In genomic region chr16:92538356-92538755, GRCm38 (mm10) we compare ENCODE assay signal across 26 mouse cellular contexts. TPM values are rescaled to one million over a fixed set of nuclear protein-coding genes. Genes with fewer than 3 reads are reported as not detected.
"Had no signal": no experiment of that assay in that cellular context is flagged by ENCODE, and none has a peak within 500 bp of the region (broad histone marks: within the 10 kb centered on the region; RNA-seq: fewer than 3 reads in every experiment).

No protein-coding gene starts in this region.

- H3K9ac ChIP-seq: heart, embryonic 12.5 days; hindbrain, embryonic 12.5 days; hindbrain, embryonic 14.5 days; intestine, embryonic 15.5 days; kidney, embryonic 15.5 days; limb, embryonic 12.5 days had no signal

- DNase-seq: gastrocnemius, adult 2 months; gastrocnemius, postnatal 10 days; gastrocnemius, postnatal 25 days; heart, adult 18-20 months; heart, postnatal 10 days; heart, postnatal 4 days; kidney, adult 18-20 months; kidney, adult 9 months; kidney, postnatal 10 days; kidney, postnatal 25 days; kidney, postnatal 4 days; liver had no signal

- H3K36me3 ChIP-seq: heart, embryonic 10.5 days; heart, embryonic 12.5 days; hindbrain, embryonic 10.5 days; hindbrain, embryonic 12.5 days; intestine, embryonic 15.5 days; kidney, embryonic 15.5 days; limb, embryonic 10.5 days; limb, embryonic 12.5 days had no signal

- H3K27me3 ChIP-seq: hindbrain, embryonic 12.5 days; intestine, embryonic 15.5 days; kidney, embryonic 15.5 days; limb, embryonic 12.5 days had no signal

- H3K9me3 ChIP-seq: heart, embryonic 10.5 days; heart, embryonic 12.5 days; hindbrain, embryonic 10.5 days; hindbrain, embryonic 12.5 days; intestine, embryonic 15.5 days; kidney, embryonic 15.5 days; limb, embryonic 10.5 days; limb, embryonic 12.5 days had no signal

- H3K4me3 ChIP-seq: gastrocnemius, adult 2 months; heart, embryonic 10.5 days; heart, embryonic 12.5 days; hindbrain, embryonic 10.5 days; hindbrain, embryonic 12.5 days; intestine, embryonic 15.5 days; kidney, embryonic 15.5 days; layer of hippocampus, adult 2 months; left cerebral cortex, adult 2 months; limb, embryonic 10.5 days; limb, embryonic 12.5 days had no signal

- H3K27ac ChIP-seq: gastrocnemius, adult 2 months; heart, embryonic 10.5 days; hindbrain, embryonic 12.5 days; hindbrain, embryonic 14.5 days; intestine, embryonic 15.5 days; kidney, embryonic 15.5 days; layer of hippocampus, adult 2 months; left cerebral cortex, adult 2 months; limb, embryonic 10.5 days; limb, embryonic 12.5 days had no signal

- H3K4me1 ChIP-seq: heart, embryonic 10.5 days; heart, embryonic 12.5 days; hindbrain, embryonic 12.5 days; intestine, embryonic 15.5 days; kidney, embryonic 15.5 days had no signal

- ATAC-seq: hindbrain, embryonic 16.5 days; inflammation-experienced regulatory T-cells, adult 6 months; intestine, embryonic 15.5 days; intestine, postnatal 0 days had no signal

- H3K4me2 ChIP-seq: heart, embryonic 12.5 days; hindbrain, embryonic 12.5 days; hindbrain, embryonic 14.5 days; intestine, embryonic 15.5 days; kidney, embryonic 15.5 days; limb, embryonic 12.5 days had no signal

RNA-seq across cellular contexts. Expression of gene Clic6, which starts 52.8 kb away (rescaled TPM):
- polyA plus RNA-seq: inflammation-experienced regulatory T-cells, adult 6 months had no signal
